ENCODE assay signal across 4 mouse cellular contexts in genomic region chr14:17560001-17560400, GRCm38 (mm10).
DNase-seq lines count a peak whose midpoint lies in the region; ATAC-seq lines count a peak whose summit lies in the region.
"Not testable (repeated sequence)": the region's sequence is repeated elsewhere in the genome, so short reads cannot be mapped to it uniquely, and the experiment has no call there.

No protein-coding gene starts in this region.

- H3K9me3 ChIP-seq in stomach, embryonic 14.5 days (ENCODE audit: control insufficient read depth, low read depth, low read length) = not testable (repeated sequence)

- not testable (repeated sequence) for H3K27me3 ChIP-seq in stomach, embryonic 14.5 days (ENCODE audit: control insufficient read depth, insufficient read depth, low read length)

- 0 out of 2 replicates have a peak, but pooled peaks have one; percentile 18 for ATAC-seq in stomach, embryonic 14.5 days (ENCODE audit: insufficient number of reproducible peaks, insufficient read depth, low FRiP score, low read depth)

- not testable (repeated sequence) for H3K4me3 ChIP-seq in stomach, embryonic 14.5 days (ENCODE audit: low read depth, low read length)

- peak; percentile 71 for DNase-seq in ES-CJ7 (ENCODE audit: low read depth, low spot score)
- DNase-seq in R1 (ENCODE audit: low read depth, low spot score) = peak; percentile 48
- DNase-seq in ZHBTc4 (ENCODE audit: low read depth, low spot score) = peak; percentile 67

- H3K9ac ChIP-seq in stomach, embryonic 14.5 days (replicated peaks; ENCODE audit: low read depth, low read length) = not testable (repeated sequence)

- not testable (repeated sequence) for H3K4me2 ChIP-seq in stomach, embryonic 14.5 days (replicated peaks; ENCODE audit: low read depth, low read length)

- WGBS in stomach, embryonic 14.5 days = 40% methylated on average over 3 of the region's 3 CpGs

- H3K36me3 ChIP-seq in stomach, embryonic 14.5 days (ENCODE audit: control insufficient read depth, insufficient read depth, low read length) = not testable (repeated sequence)

- H3K4me1 ChIP-seq in stomach, embryonic 14.5 days (ENCODE audit: control insufficient read depth, insufficient read depth, low read length) = not testable (repeated sequence)

- H3K27ac ChIP-seq in stomach, embryonic 14.5 days (ENCODE audit: low read length) = not testable (repeated sequence)
